Mouse (Mus musculus): ENCODE results near the gene Fbxw4. TPM values are rescaled to one million over a fixed set of nuclear protein-coding genes. Genes with fewer than 3 reads are reported as not detected.
"Not testable (repeated sequence)": the region's sequence is repeated elsewhere in the genome, so short reads cannot be mapped to it uniquely, and the experiment has no call there.

The Fbxw4 gene
- total RNA-seq, 2 experiments from 2014 or later = 27.0 to 29.8 TPM

DNA sequence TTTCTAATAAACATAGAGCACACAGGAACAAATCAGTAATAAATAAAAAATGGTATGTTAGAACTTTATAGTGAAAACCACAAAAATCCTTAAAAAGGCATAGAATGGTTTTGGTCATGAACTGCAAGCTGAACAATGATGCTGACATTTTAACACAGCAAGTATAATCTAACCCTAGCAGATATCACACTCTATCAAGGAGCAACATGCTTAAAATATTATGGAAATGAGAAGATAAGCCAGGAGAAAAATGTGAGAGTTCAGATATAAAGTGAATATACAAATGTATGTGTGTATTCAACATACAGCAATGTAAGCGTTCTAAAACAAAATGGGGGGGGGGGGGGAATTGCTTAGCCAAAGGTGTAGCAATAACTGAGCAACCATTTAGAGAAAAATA, 2.3 kb downstream of the Fbxw4 start:
- no peak for DNase-seq (ENCODE audit: low spot score in 2 of 2)

DNA sequence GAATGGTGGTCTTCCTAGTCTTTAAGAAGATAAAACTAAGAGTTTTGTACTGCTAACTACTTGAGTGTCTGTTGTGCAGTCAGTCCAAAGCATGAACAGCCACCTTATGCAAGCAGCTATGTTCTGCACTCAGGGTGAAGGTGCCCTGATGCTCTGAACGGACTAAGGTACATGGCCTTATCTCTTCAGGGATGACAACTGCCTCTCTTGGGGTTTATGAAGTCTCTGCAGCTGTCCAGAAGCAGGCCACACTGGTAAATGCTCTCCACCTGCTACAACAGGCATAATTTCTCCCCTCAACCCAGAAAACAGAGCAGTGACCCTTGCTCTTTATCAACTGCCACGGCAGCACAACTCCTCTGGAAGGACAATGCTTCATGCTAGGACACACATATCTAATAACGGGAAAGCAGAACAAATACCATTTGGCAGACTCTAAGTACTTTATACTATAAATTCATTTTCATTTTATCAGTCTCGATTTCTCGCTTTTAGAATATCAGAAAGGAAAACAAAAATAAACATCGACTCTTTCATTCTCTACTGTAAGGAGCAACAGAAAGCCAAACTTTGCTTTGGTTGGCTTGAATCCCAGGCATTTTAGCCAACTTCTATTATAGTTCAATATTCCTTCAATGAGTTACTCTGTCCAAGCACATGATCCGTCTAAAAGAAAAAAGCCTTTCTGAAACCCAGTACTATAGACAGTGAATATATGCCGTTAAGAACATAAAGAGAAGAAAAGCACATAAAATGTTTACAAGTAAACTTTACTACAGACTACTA, 3.1 kb downstream of the Fbxw4 start:
- no peak for DNase-seq (ENCODE audit: low spot score in 2 of 2)

DNA sequence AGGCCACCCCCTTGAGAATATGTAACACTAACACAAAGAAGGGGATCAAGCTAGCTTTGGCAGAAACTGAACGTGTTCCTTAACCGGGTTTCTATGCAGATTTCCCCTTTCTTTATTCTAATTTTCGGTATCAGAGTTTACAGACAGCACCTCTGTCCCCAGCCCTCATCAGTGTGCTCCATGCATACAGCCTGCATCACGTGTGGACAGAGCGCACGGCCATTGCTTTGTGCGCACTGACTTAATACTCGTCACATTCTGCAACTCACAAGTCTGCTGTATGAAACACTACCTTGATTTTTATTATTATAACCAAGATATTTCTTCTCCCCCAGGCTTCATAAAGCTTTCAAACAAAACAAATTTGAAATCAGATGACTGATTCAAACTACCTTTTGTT, 4.2 kb downstream of the Fbxw4 start:
- DNase-seq (ENCODE audit: low spot score in 2 of 2) = no peak

DNA sequence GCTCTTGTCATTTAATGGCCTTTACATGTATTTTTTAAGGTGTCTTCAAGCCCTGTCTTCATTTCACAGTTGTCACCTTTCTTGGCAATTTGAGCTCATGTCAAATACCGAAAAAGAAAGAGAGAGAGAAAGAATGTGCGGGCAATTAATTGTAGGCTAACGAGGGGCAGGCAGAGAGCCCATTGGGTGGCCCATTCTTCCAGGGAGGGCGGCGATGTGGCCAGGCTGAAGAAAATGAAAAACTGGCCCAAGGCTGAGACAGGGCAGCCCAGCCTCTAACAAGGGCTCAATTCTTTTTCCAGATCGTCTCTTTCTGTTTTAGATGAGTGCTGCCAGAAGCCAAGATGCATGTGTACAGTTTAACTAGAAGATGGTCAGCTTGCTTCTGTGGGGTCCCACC, 6.1 kb downstream of the Fbxw4 start:
- DNase-seq (ENCODE audit: low spot score in 2 of 2) = no peak

DNA sequence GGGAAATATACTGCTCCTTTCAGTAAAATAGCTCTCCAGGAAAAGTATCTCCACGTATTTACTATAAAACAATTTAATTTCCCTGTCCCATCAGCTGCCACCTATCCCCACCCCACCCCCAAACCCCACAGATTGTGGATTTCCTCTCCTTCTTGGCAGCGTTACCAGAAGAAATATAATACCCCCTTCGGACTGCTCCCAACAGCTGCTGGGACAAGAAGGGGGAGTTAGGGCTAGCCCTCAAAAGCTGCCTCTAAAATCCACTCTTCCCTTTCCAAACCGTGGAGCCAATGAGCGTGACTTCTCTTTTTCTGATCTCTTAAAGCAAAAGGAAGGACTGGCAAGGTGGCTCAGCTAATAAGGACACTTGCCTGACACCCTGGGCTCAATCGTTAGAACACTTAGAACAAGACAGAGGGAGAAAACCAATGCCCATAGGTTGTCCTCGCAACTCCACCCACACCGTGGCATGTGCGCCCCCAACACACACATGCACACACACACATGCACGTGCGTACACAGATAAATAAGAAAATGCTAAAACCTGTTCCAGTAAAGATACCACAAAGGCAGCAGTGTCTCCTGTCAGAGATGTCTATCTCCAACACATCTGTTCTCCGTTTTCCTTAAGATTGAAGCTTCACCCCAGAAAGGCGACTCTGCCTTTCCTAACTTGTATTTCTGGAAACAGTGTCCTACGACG, 7.7 kb downstream of the Fbxw4 start:
- peak; percentile 20 to 52 for DNase-seq (ENCODE audit: low spot score in 2 of 2)

DNA sequence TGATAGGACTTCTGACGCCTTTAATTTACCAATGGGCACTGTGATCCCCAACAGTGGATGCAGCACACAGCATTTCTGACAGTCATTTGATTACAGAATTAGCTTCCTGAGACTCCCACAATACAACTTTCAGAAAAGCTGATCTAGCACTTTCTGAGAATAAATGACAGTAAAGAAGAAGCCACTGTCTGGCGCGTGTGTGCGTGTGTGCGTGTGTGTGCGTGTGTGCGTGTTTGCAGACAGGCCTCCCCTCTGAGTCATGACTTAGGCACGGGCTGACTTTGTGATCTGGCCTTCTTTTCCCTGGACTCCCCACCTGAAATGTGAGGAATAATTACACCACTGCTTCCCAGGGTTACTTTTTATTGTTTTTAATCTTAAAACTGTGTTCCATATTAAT, 8.6 kb downstream of the Fbxw4 start:
- no peak for DNase-seq (ENCODE audit: low spot score in 2 of 2)

DNA sequence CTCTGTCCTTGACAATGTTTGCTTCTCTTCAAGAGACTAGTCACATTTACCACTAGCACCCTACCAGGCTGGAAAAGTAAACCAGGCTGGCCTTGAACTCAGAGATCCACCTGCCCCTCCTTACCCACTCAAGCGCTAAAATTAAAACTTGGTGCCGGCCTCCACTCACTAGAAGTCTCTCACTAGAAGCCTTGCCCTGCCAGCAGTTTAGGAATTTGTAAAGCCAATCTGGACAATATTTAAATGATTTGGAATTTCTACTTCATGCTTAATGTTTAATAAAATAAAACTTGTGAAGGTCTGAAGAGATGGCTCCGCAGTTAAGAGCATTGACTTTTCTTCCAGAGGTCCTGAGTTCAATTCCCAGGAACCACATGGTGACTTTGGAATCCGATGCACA, 10.3 kb downstream of the Fbxw4 start:
- no peak for DNase-seq (ENCODE audit: low spot score in 2 of 2)

DNA sequence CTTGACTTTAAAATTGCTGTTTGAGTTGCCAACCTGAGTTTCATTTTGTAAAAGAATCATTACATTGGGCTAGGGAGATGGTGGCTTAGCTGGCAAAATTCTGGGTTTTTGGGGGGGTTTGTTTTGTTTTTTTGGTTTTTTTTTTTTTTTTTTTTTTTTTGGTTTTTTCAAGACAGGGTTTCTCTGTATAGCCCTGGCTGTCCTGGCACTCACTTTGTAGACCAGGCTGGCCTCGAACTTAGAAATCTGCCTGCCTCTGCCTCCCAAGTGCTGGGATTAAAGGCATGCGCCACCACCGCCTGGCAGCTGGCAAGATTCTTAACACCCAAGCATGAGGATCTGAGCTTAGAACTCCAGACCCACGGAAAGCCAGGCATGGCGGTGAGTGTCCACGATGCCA, 11.6 kb downstream of the Fbxw4 start:
- not testable (repeated sequence) for DNase-seq (ENCODE audit: low spot score in 2 of 2)

DNA sequence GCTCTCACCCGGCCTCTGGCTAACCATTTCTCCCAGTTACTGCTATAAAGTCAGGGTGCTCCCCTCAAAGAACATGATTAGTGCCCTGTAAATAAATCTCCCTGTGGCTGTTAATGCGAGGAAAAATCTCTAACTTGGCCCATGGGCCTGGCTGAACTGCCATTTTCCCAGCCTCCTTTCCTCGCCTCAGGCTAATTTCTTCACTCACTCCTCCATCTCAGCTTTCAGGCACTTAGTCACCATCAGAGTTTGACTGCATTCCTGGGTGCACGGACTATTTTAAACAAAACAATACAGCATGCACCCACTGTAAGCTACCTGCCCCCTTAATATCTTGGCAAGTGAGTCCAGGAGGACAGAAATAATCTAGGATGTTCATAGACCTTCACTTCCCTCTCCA, 13.2 kb downstream of the Fbxw4 start:
- DNase-seq (ENCODE audit: low spot score in 2 of 2) = no peak

DNA sequence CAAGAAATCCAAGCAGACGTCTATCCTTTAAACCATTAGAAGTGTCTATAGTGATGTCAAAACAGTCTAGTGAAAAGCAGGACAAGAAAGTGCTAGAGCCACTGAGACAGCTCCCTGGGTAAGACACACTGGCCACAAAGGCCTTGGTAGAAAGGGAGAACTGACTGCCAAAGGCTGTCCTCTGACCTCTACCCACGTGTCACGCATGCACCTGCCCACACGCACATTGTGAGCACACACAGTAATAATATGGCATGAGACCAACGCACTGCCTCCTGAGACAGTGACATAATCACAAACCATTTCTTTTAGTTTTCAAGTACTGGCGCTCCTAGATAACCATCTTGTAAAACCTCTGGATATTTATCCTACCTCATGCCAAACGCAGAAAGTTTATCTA, 19.4 kb downstream of the Fbxw4 start:
- DNase-seq (ENCODE audit: low spot score in 2 of 2) = no peak

DNA sequence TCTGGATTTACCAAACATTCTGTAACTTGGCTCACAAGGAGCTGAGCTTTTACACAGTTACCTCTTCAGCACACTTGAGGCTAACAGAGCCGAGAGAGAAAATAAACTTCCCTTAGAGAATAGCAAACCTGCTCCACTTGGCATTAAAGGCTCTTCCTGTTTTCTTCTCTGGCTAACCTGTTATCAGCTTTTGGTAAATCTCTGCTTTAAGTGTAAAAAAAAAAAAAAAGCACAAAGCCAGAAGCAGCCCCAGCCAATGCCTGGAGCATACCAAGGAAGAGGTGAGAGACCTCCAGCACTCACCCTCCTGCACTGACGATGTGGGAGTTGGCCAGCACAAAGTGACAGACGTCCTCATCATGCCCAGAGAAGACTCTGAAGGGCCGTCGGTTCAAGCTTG, 24.2 kb downstream of the Fbxw4 start:
- no peak for DNase-seq (ENCODE audit: low spot score in 2 of 2)

DNA sequence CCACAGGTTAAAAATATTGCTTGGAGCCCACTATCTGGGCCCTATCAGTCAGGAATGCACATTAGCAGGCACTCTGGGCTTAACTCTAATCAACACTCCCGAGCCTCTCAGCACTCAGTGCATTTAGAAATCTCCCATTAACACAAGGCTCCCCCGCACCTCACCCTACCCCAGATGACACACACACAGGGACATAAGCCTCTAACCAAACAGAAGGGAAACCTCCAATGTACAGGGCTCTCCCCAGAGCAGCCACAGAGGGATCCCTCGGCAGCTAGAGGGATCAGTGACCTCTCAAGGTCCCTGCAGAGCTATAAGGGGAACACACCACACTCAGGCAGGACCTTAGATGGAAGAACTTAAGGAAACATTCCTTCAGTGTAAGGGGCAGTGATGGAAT, 28.5 kb downstream of the Fbxw4 start:
- DNase-seq (ENCODE audit: low spot score in 2 of 2) = no peak

DNA sequence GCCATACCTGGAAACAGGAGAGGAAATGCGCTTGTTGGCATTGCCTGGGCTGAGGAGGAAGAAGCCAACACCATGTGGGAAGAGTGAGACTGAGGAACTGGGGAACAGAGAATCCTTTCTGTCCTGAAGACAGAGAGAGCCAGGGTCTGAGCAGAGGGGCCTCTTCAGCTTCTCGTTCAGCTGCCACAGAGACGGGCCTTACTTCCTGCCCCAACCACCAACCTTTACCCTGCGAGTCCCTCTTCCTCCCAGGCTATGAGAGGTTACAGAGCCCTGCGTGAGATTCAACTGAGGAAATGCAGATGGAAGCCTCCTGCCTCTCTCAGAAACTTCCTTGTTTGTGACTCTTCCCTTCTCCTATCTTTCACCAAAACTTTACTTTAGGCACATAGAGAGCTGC, 29.2 kb downstream of the Fbxw4 start:
- DNase-seq (ENCODE audit: low spot score in 2 of 2) = no peak

DNA sequence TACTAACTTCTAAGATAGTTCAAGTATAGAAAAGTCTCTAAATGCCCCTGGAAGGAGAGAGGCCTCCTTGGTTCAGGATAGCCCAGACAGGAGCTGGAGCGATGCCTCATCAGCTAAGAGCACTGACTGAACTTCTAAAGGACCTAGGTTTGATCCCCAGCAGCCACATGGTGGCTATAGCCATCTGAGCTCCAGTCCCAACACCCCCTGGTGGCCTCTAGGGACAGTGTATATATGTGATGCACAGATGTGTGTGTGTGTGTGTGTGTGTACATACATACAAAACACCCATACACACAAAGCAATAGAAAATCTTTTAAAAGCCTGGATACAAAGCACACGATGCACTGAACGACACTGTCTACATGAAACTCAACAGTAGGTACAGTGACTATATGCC, 30.9 kb downstream of the Fbxw4 start:
- no peak for DNase-seq (ENCODE audit: low spot score in 2 of 2)

DNA sequence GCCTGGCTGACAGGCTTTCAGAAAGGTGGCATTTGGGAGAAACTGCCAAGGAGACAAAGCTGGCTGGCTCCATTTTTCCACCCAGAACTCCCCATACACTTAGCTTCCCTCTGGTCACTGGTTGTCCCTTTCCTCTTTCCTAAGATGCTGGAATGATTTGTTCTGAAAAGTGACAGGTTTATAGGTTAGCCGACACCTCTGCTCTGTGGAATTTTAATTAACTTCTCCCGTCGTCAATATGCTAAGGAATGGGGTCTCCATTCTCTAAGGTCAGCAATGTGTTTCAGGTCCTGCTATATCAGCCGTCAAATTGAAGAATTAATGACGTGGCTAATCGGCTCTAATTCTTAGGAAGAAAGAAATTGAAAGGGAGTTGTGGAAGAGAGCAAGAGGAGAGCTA, 31.5 kb downstream of the Fbxw4 start:
- no peak for DNase-seq (ENCODE audit: low spot score in 2 of 2)

DNA sequence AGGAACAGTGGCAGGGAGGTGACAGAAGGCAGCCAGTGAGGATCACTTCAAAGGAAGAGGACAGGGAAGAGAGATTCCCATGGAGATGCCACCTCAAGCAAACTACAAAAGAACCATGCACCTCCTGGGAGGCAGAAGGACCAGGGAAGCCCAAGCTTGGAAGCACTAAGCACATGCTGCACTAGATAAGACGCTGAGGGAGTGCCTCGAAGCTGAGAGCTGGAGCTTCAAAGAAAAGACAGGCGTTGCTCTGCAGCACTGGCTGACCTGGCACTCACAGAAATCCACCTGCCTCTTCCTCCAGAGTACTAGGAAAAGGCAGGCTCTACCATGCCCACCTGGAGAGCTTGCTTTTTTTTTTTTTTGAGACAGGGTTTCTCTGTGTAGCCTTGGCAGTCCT, 33.1 kb downstream of the Fbxw4 start:
- DNase-seq (ENCODE audit: low spot score in 2 of 2) = no peak

DNA sequence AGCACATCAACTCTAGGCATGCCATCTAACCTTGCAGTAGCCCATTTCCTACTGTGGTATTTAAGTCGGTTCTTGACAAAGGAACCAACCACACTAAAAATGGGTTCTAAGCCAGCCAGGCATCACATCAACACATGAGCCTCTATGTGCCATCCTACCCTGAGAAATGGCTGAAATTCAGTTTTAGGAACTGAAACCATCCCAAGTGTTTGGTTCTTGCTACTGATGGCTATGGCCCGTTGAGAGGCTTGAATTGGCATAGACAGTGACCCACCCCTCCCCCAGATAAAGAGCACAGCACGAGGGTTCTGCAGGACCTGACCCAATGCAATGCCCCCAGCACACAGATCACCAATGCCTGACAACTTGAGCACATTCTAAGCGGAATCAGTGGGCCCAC, 36.4 kb downstream of the Fbxw4 start:
- no peak for DNase-seq (ENCODE audit: low spot score in 2 of 2)

DNA sequence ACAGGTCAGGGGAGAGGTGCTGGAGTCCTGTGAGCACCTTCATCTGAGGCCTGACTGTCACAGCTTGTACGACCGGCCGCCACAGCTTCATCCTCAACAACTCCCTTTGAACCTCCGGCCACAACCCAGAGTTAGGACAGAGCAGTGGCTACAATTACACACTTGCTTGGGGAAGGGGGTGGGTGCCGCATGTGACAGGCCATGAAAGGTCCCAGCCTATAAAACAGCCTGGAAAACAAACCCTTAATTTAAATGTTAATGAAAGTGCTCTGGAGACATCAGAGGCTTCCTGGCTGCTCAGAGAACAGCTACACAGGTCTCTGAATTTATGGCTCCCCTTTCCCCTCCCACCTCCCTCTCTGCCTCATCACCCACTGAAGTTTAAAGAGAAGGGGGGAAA, 38.0 kb downstream of the Fbxw4 start:
- no peak for DNase-seq (ENCODE audit: low spot score in 2 of 2)

DNA sequence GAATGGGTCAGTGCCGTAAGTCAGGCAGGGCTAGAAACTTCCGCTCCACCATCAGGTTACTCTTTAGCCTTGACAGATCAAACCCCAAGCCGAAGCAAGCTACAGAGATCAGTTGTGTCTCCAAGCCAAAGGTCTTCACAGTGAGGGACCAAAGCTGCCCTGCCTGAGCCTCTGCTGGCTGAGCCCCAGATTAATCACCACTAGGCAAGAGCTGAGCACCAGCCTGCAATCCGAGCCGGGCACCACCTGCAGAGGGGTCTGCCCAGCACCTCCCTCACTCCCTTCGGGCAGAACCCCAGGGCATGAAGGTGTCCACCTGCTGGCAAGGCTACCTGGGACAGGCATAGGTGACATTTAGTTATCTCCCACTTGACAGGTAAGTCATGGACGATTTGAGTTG, 39.1 kb downstream of the Fbxw4 start:
- DNase-seq (ENCODE audit: low spot score in 2 of 2) = no peak

DNA sequence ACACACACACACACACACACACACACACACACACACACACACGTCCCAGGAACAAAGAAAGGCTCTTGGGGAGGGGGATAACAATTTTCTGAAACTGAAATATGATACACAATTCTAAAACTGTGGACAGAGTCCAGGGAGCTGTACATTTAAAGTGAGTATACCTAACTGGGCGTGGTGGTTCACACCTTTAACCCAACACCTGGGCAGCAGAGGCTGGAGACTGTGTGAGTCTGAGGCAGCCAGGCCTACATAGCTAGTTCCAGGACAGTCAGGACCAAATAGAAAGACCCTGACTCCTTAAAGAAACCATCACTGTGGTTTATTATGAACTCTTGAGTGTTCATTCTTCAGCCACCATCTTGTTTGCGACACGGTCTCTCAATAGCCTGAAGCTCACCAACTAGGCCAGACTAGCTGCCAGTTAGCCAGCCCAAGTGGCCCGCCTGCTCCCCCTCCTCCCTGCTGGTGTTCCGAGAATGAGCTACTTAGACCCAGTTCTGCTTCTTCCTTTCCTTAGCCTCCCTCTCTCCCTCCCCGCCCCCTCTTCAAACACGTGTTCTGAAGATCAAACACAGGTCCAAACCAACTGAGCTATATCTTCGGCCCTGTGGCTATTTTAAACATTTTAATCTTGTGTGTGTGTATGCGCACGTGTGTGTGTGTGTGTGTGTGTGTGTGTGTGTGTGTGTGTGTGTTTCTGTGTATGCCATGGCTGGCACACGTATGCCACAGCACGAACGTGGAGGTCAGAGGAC, 40.2 kb downstream of the Fbxw4 start:
- DNase-seq (ENCODE audit: low spot score in 2 of 2) = no peak

DNA sequence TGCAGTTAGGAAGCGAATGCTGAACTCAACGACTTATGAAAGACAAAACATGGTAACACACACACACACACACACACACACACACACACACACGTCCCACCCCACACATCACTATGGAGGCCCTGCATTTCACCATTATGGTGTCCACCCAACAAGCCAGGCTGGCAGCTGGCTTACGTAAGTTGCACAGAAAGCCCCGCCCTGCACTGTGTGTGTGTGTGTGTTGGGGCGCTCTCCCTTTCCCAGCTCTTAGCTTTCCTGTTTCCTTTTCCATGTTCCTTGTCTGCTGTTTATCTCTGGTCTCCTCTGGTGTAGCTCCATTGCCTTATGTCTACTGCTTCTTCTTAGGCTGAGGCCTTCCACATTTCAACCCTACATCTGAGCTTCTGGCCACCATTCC, 41.9 kb downstream of the Fbxw4 start:
- DNase-seq (ENCODE audit: low spot score in 2 of 2) = no peak

DNA sequence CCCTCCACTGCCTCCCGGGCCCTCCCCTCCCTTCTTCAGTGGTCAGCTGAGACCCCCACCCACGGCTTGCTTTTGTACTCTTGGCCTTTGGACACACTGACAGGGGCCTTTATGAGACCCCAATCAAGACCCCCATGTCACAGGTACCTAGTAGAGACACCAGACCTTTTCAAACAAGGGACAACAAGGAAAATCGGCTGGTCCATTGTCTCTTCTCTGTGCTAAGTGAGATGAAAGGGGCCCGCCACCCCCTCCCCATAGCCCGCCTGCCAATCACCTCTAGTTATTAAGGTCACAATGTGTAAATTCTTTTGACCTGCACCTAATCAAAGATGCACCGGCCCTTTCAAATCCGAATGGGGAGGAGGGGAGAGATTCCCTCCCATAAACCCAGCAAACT, 43.4 kb downstream of the Fbxw4 start:
- DNase-seq (ENCODE audit: low spot score in 2 of 2) = no peak

DNA sequence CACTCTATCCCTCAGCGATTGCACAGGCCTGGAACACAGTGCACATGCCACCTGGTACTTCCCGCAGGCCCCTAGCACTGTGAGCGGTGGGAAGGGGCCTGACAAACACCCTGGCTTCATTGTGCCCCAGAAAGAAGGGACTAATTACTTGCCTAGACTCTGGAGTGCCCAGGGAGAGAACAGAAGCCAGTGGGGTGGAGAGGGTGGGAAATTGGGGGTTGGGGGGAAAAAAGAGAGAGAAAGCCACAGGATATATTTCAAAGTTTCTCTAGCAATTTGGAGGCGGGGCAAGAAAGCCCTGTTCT, 43.9 kb downstream of the Fbxw4 start:
- DNase-seq (ENCODE audit: low spot score in 2 of 2) = no peak

Data from gastrocnemius, postnatal 4 days (tissue).